Comparison of ENCODE assay signal across 21 mouse cellular contexts in the genomic region with DNA sequence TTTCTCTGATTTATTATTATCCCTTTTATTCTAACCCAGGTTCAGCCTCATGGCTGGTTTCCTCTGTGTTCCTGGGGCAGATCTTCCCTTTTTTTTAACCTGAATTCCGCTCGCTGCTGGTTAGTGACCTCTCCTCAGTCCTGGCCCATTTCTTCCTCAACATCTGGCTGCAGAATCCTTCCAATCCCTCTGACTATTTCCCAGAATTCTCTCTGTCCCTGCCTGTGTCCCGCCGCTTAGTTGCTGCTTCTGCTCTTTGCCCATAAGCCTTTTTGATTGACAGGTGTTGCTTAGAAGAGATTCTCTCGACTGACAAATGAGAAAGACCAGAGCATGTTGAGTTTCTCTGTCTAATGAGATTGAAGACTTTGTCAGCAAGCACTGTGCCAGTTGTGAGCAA. TPM values are rescaled to one million over a fixed set of nuclear protein-coding genes. Genes with fewer than 3 reads are reported as not detected.
"Had no signal": no experiment of that assay in that cellular context is flagged by ENCODE, and none has a peak within 500 bp of the region (broad histone marks: within the 10 kb centered on the region; RNA-seq: fewer than 3 reads in every experiment).

No protein-coding gene starts in this region.

- H3K4me1 ChIP-seq: intestine, embryonic 15.5 days had no signal

- H3K9ac ChIP-seq: intestine, embryonic 15.5 days; kidney, embryonic 15.5 days; liver, embryonic 13.5 days; midbrain, embryonic 13.5 days had no signal

- H3K36me3 ChIP-seq: intestine, embryonic 15.5 days; kidney, embryonic 15.5 days; liver, embryonic 13.5 days; midbrain, embryonic 13.5 days had no signal

- DNase-seq: lung, adult 2 months; right cerebral cortex, postnatal 14 days; thymus, postnatal 14 days had no signal

- H3K4me3 ChIP-seq: intestine, embryonic 15.5 days; kidney, embryonic 15.5 days; liver, embryonic 13.5 days; midbrain, embryonic 13.5 days had no signal

- H3K27me3 ChIP-seq: intestine, embryonic 15.5 days; kidney, embryonic 15.5 days; liver, embryonic 13.5 days; midbrain, embryonic 13.5 days had no signal

- H3K9me3 ChIP-seq: intestine, embryonic 15.5 days; kidney, embryonic 15.5 days; liver, embryonic 13.5 days; midbrain, embryonic 13.5 days had no signal

- H3K27ac ChIP-seq: intestine, embryonic 15.5 days; kidney, embryonic 15.5 days; liver, embryonic 13.5 days; midbrain, embryonic 13.5 days; stomach, postnatal 0 days had no signal

RNA-seq across cellular contexts. Expression of a gene that starts 15.5 kb away (rescaled TPM):
- total RNA-seq: liver, adult 2 months; megakaryocyte progenitor cell, adult 5-6 weeks had no signal
- polyA plus RNA-seq: liver, adult 2 months had no signal

RNA-seq across cellular contexts. Expression of a gene that starts 34.7 kb away (rescaled TPM):
- total RNA-seq: layer of hippocampus, adult 18-20 months; layer of hippocampus, postnatal 14 days; liver, adult 2 months; megakaryocyte progenitor cell, adult 5-6 weeks; megakaryocyte-erythroid progenitor cell, adult 5-6 weeks had no signal
- polyA plus RNA-seq: intestine, embryonic 15.5 days; kidney, embryonic 15.5 days; limb, embryonic 11.5 days; limb, embryonic 14.5 days; liver, adult 2 months; lung, embryonic 16.5 days; neural tube, embryonic 11.5 days; stomach, embryonic 14.5 days; thymus, adult 2 months had no signal

RNA-seq across cellular contexts. Expression of a gene that starts 34.9 kb away (rescaled TPM):
- total RNA-seq: layer of hippocampus, adult 18-20 months; left cerebral cortex, adult 8-10 months; liver, adult 2 months; megakaryocyte progenitor cell, adult 5-6 weeks; megakaryocyte-erythroid progenitor cell, adult 5-6 weeks; midbrain, postnatal 0 days had no signal
- polyA plus RNA-seq: intestine, embryonic 15.5 days; kidney, embryonic 15.5 days; limb, embryonic 11.5 days; limb, embryonic 14.5 days; lung, embryonic 16.5 days; midbrain, embryonic 13.5 days; neural tube, embryonic 11.5 days; stomach, embryonic 14.5 days had no signal
